Mouse (Mus musculus): ENCODE results near the gene Gm7137. TPM values are rescaled to one million over a fixed set of nuclear protein-coding genes. Genes with fewer than 3 reads are reported as not detected.
"Not testable (repeated sequence)": the region's sequence is repeated elsewhere in the genome, so short reads cannot be mapped to it uniquely, and the experiment has no call there.

Gm7137 gene
- total RNA-seq, 4 experiments from 2014 or later: not detected

DNA sequence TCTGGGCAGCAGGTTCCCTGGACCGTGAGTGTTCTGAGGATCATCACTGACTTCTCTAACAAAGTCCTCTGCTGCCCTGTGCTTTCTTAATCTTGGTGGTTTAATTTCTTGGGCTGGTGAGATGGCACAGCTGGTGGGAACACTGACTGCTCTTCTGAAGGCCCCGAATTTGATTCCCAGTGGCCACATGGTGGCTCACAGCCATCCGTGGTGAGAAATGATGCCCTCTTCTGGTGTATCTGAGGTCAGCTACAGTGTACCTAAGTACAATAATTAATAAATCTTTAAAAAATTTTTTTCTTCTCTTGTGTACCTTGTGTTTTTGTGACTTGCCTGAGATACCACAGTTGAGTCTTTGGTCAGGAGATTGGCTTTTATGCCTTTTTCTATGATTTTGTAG lies 35.7 kb downstream of the Gm7137 start:
- not testable (repeated sequence) for DNase-seq (ENCODE audit: low spot score in 2 of 2)

DNA sequence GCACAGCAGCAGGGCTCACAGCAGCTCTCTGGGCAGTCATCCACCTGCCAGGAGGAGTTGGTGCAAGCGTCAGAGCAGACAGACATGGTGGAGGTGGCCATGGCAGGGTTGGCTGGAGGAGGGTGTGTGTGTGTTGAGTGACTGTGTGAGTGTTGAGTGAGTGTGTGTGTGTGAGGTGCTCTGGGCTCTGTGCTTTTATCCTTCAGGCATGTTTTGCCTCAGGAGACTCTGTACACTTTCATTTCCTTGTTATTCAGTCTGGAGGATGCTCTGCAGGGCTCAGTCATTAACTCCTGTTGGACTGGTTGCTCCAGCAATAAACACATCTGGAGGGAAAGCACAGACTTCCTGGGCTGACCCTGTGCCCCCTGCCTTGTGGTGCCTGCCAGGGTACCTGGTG lies 36.7 kb downstream of the Gm7137 start, which contains the start of gene Gm9736:
Gene Gm9736 (minus strand): TSS at position 101 of the 400 bp plus-strand sequence.
- DNase-seq (ENCODE audit: low spot score in 2 of 2): not testable (repeated sequence)

DNA sequence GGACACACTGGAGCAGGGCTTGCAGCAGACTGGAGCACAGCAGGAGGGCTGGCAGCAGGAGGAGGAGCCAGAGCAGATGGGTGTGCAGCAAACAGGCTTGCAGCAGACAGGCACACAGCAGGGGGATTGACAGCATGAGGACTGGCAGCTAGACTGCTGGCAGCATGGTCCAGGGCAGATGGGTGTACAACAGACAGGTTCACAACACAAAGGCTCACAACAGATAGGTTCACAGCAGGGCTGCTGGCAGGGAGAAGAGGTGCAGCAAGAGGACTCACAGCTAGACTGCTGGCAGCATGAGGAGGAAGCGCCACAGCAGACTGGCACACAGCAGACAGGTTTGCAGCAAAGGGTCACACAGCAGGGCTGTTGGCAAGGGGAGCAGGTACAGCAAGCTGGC lies 37.3 kb downstream of the Gm7137 start:
- not testable (repeated sequence) for DNase-seq (ENCODE audit: low spot score in 2 of 2)

GRCm38 (mm10) chr10:77741924-77742688 lies 45.9 kb downstream of the Gm7137 start, which contains the start of gene Gm18596:
Gm18596 (minus strand) TSS chr10:77742638.
- DNase-seq (ENCODE audit: low spot score in 2 of 2): not testable (repeated sequence)

- no peak for DNase-seq (ENCODE audit: low spot score in 2 of 2)
Measured at GRCm38 (mm10) chr10:77738929-77739328, 49.1 kb downstream of the Gm7137 start.

Other genes with a start within 250 kb of the Gm7137 start
- 10 to 100 TPM; 80.9 to 92.5 (median 89.4) TPM for gene Pttg1ip, start 206.5 kb downstream of the Gm7137 start, total RNA-seq (2022)
- gene Sumo3, start 182.1 kb downstream of the Gm7137 start, total RNA-seq (2022): 100 to 1,000 TPM; 172 to 216 (median 192) TPM
- gene Gm49325, start 182.0 kb downstream of the Gm7137 start, total RNA-seq (2022): 10 to 100 TPM; 17.1 to 31.9 (median 23.8) TPM
- 10 to 100 TPM; 44.8 to 51.1 (median 49.0) TPM for gene Ube2g2, start 165.9 kb downstream of the Gm7137 start, total RNA-seq (2022)
- 1 to 10 TPM in 1 of 4 experiments, under 1 TPM in 3; 0.35 to 1.1 (median 0.74) TPM for gene Tspear, start 101.6 kb downstream of the Gm7137 start, total RNA-seq (2022)
- gene Gm19402, start 97.4 kb downstream of the Gm7137 start, total RNA-seq (2022): not detected
- not detected for gene Gm9508, start 91.0 kb downstream of the Gm7137 start, total RNA-seq (2022)
- not detected for gene Gm10272, start 81.6 kb downstream of the Gm7137 start, total RNA-seq (2022)
- gene Gm10024, start 76.7 kb downstream of the Gm7137 start, total RNA-seq (2022): not detected
- gene Gm10142, start 72.4 kb downstream of the Gm7137 start, total RNA-seq (2022): not detected
- not detected for gene Krtap12-1, start 67.6 kb downstream of the Gm7137 start, total RNA-seq (2022)
- gene Gm10100, start 61.7 kb downstream of the Gm7137 start, total RNA-seq (2022): not detected
- not detected for gene Gm18596, start 45.6 kb downstream of the Gm7137 start, total RNA-seq (2022)
- not detected for gene Gm9736, start 36.8 kb downstream of the Gm7137 start, total RNA-seq (2022)
- not detected for gene Gm3233, start 28.5 kb downstream of the Gm7137 start, total RNA-seq (2022)
- not detected for gene Gm3238, start 16.9 kb downstream of the Gm7137 start, total RNA-seq (2022)
- gene Gm7138, start 11.3 kb downstream of the Gm7137 start, total RNA-seq (2022): not detected
- gene Gm3250, start 5.7 kb downstream of the Gm7137 start, total RNA-seq (2022): not detected
- gene Gm9639, start 6.9 kb upstream of the Gm7137 start, total RNA-seq (2022): not detected
- gene Gm19668, start 10.9 kb upstream of the Gm7137 start, total RNA-seq (2022): not detected
- gene Gm9507, start 23.6 kb upstream of the Gm7137 start, total RNA-seq (2022): not detected
- not detected for gene Gm2696, start 26.5 kb upstream of the Gm7137 start, total RNA-seq (2022)
- not detected for gene Krtap10-4, start 38.9 kb upstream of the Gm7137 start, total RNA-seq (2022)
- gene Krtap10-10, start 47.7 kb upstream of the Gm7137 start, total RNA-seq (2022): not detected
- not detected for gene Gm36176, start 58.6 kb upstream of the Gm7137 start, total RNA-seq (2022)
- gene Gm10318, start 64.7 kb upstream of the Gm7137 start, total RNA-seq (2022): not detected
- gene Gm3285, start 73.8 kb upstream of the Gm7137 start, total RNA-seq (2022): not detected
- 10 to 100 TPM in 3 of 4 experiments, 1 to 10 TPM in 1; 9.3 to 10.8 (median 10.4) TPM for gene Lrrc3, start 114.3 kb upstream of the Gm7137 start, total RNA-seq (2022)
- gene Trpm2, start 182.4 kb upstream of the Gm7137 start, total RNA-seq (2022): 10 to 100 TPM; 49.9 to 64.9 (median 51.2) TPM
- gene 1810043G02Rik, start 190.3 kb upstream of the Gm7137 start, total RNA-seq (2022): 10 to 100 TPM; 28.1 to 37.1 (median 34.4) TPM
- gene Pfkl, start 221.9 kb upstream of the Gm7137 start, total RNA-seq (2022): 100 to 1,000 TPM; 149 to 184 (median 161) TPM